Mouse (Mus musculus): ENCODE measurements around the gene Bahd1. TPM values are rescaled to one million over a fixed set of nuclear protein-coding genes. Genes with fewer than 3 reads are reported as not detected.

Bahd1 gene
- polyA plus RNA-seq (2017; shearing (Covaris generic)) = 10 to 100 TPM; 18.1 to 22.5 TPM

GRCm38 (mm10) chr2:118899981-118900825, at the start of gene Bahd1:
Bahd1 (plus strand) TSS chr2:118900377.

DNA sequence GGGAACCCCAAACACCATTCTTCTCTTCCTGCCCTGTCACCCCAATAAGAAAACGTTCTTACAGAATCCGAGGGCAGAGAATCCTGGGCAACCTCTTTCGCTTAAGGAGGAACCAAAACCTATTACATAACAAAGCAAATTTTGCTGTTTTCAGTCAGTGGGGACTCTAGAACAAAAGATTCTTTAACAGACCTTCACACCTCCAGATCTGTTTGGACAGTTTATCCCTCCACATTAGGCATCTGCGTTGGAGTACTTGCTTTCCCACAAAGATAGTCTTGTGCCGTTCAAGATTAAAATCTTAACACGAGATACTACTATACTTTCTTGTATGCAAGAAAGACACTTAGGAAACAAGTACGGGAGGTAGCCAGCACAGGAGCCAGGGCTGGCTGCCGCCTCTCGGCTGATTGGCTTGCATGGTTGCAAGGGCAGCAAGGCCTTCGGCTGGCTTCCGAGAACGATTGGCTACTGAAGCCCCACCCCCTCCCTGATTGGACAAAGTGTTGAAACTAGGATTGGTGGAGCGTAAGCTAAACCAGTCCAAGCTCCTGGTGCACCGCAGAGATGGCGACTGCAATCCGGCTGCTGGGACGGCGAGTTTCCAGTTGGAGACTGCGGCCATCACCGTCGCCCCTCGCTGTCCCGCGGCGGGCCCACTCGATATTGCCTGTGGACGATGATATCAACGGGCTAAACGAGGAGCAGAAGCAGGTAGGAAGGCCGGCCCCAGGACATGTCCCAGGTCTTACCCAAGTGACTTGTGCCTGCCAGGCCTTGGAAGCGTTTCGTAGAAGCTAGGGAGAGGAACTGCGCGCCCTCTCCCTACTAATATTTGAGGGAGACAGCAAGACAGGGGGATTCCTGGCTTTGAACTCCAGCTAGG, 38.5 kb upstream of the Bahd1 start, which contains the start of gene Ivd:
Gene Ivd (plus strand): TSS at position 501 of the 886 bp plus-strand sequence.

GRCm38 (mm10) chr2:118926361-118926997, 26.3 kb downstream of the Bahd1 start, which contains the start of gene Chst14:
Chst14 (plus strand) TSS chr2:118926496.

Other genes with a start within 250 kb of the Bahd1 start
- 1 to 10 TPM in 1 of 2 experiments, under 1 TPM in 1; 0.98 to 4.6 TPM for gene Pak6, start 237.1 kb upstream of the Bahd1 start, polyA plus RNA-seq (2017; shearing (Covaris generic))
- not detected for gene Ankrd63, start 196.4 kb upstream of the Bahd1 start, polyA plus RNA-seq (2017; shearing (Covaris generic))
- gene Plcb2, start 171.9 kb upstream of the Bahd1 start, polyA plus RNA-seq (2017; shearing (Covaris generic)) = 10 to 100 TPM; 43.8 to 46.0 TPM
- gene Inafm2, start 154.6 kb upstream of the Bahd1 start, polyA plus RNA-seq (2017; shearing (Covaris generic)) = 10 to 100 TPM; 11.0 to 14.9 TPM
- gene Ccdc9b, start 137.7 kb upstream of the Bahd1 start, polyA plus RNA-seq (2017; shearing (Covaris generic)) = under 1 TPM in 1 of 2 experiments, not detected in 1; 0.07 TPM
- not detected for gene Phgr1, start 127.6 kb upstream of the Bahd1 start, polyA plus RNA-seq (2017; shearing (Covaris generic))
- 1 to 10 TPM in 1 of 2 experiments, under 1 TPM in 1; 0.18 to 4.6 TPM for gene Disp2, start 120.7 kb upstream of the Bahd1 start, polyA plus RNA-seq (2017; shearing (Covaris generic))
- gene Knstrn, start 86.4 kb upstream of the Bahd1 start, polyA plus RNA-seq (2017; shearing (Covaris generic)) = 10 to 100 TPM in 1 of 2 experiments, 1 to 10 TPM in 1; 9.2 to 14.6 TPM
- 10 to 100 TPM; 60.4 to 62.3 TPM for gene Ivd, start 38.4 kb upstream of the Bahd1 start, polyA plus RNA-seq (2017; shearing (Covaris generic))
- 1 to 10 TPM; 4.5 to 7.9 TPM for gene Chst14, start 26.1 kb downstream of the Bahd1 start, polyA plus RNA-seq (2017; shearing (Covaris generic))
- gene Ccdc32, start 129.0 kb downstream of the Bahd1 start, polyA plus RNA-seq (2017; shearing (Covaris generic)) = 10 to 100 TPM; 20.8 to 30.6 TPM
- 1 to 10 TPM; 1.2 to 3.8 TPM for gene Rpusd2, start 134.4 kb downstream of the Bahd1 start, polyA plus RNA-seq (2017; shearing (Covaris generic))
- gene Knl1, start 146.7 kb downstream of the Bahd1 start, polyA plus RNA-seq (2017; shearing (Covaris generic)) = under 1 TPM; 0.52 to 0.94 TPM
- 1 to 10 TPM; 3.6 to 3.8 TPM for gene Rad51, start 212.4 kb downstream of the Bahd1 start, polyA plus RNA-seq (2017; shearing (Covaris generic))

Data from inflammation-experienced regulatory T-cells (primary cell).